Mouse (Mus musculus): Measurements from ENCODE around the gene Gm3435. TPM values are rescaled to one million over a fixed set of nuclear protein-coding genes. Genes with fewer than 3 reads are reported as not detected.
A peak's percentile ranks its signal among the peaks of the same experiment; 100 is the strongest.
"Not testable (repeated sequence)": the region's sequence is repeated elsewhere in the genome, so short reads cannot be mapped to it uniquely, and the experiment has no call there.

Gene Gm3435
- polyA plus RNA-seq, 1 experiment from 2014 or later = 11.8 TPM

- H3K27ac ChIP-seq; H3K4me2 ChIP-seq (replicated peaks); H3K4me3 ChIP-seq; H3K4me1 ChIP-seq; H3K9me3 ChIP-seq; H3K27me3 ChIP-seq (replicated peaks); ATAC-seq (ENCODE audit: low FRiP score, low read depth); H3K9ac ChIP-seq: not testable (repeated sequence)
- WGBS = 97% methylated on average over 6 of the region's 8 CpGs
- H3K36me3 ChIP-seq = peaks cover 14% of the 10 kb centered on the region
Measured at GRCm38 (mm10) chr17:15053183-15053828, 43.3 kb downstream of the Gm3435 start.

- not testable (repeated sequence) for H3K9ac ChIP-seq; H3K27ac ChIP-seq; H3K9me3 ChIP-seq; H3K4me2 ChIP-seq (replicated peaks); H3K4me1 ChIP-seq; ATAC-seq (ENCODE audit: low FRiP score, low read depth); H3K27me3 ChIP-seq (replicated peaks); H3K4me3 ChIP-seq
- 93% methylated on average over 13 of the region's 13 CpGs for WGBS
- peaks cover 19% of the 10 kb centered on the region for H3K36me3 ChIP-seq
Measured at GRCm38 (mm10) chr17:15053829-15054200, 43.8 kb downstream of the Gm3435 start.

GRCm38 (mm10) chr17:15055925-15056324 is 45.9 kb downstream of the Gm3435 start:
- H3K4me2 ChIP-seq (replicated peaks) = no peak overlapping the region
- no peak overlapping the region for H3K27ac ChIP-seq
- no peaks in the 10 kb centered on the region for H3K27me3 ChIP-seq (replicated peaks)
- H3K4me3 ChIP-seq = no peak overlapping the region
- H3K36me3 ChIP-seq = peaks cover 34% of the 10 kb centered on the region
- no peaks in the 10 kb centered on the region for H3K9me3 ChIP-seq
- ATAC-seq (ENCODE audit: low FRiP score, low read depth) = no peak
- no peak overlapping the region for H3K9ac ChIP-seq
- no peaks in the 10 kb centered on the region for H3K4me1 ChIP-seq
- WGBS = 91% methylated on average over 4 of the region's 4 CpGs

GRCm38 (mm10) chr17:15058161-15058591 is 48.2 kb downstream of the Gm3435 start:
- ATAC-seq (ENCODE audit: low FRiP score, low read depth) = no peak
- Histone ChIP-seq H3K9me3 (no peaks in the 10 kb centered on the region), H3K27me3 (replicated peaks) (no peaks in the 10 kb centered on the region), H3K4me2 (replicated peaks) (no peak overlapping the region), H3K4me3 (no peak overlapping the region), H3K27ac (no peak overlapping the region), H3K9ac (no peak overlapping the region), H3K4me1 (no peaks in the 10 kb centered on the region), H3K36me3 (peaks cover 51% of the 10 kb centered on the region)
- 95% methylated on average over 5 of the region's 5 CpGs for WGBS

GRCm38 (mm10) chr17:15059646-15060045 is 49.7 kb downstream of the Gm3435 start:
- WGBS = 94% methylated on average over 14 of the region's 14 CpGs
- no peak overlapping the region for H3K4me3 ChIP-seq
- H3K9ac ChIP-seq = no peak overlapping the region
- H3K27ac ChIP-seq = no peak overlapping the region
- no peaks in the 10 kb centered on the region for H3K9me3 ChIP-seq
- no peak overlapping the region for H3K4me2 ChIP-seq (replicated peaks)
- H3K4me1 ChIP-seq = no peaks in the 10 kb centered on the region
- no peaks in the 10 kb centered on the region for H3K27me3 ChIP-seq (replicated peaks)
- peaks cover 61% of the 10 kb centered on the region for H3K36me3 ChIP-seq
- no peak for ATAC-seq (ENCODE audit: low FRiP score, low read depth)

- peaks cover 61% of the 10 kb centered on the region for H3K36me3 ChIP-seq
- WGBS = 89% methylated on average over 6 of the region's 6 CpGs
- ATAC-seq (ENCODE audit: low FRiP score, low read depth) = no peak
- H3K4me2 ChIP-seq (replicated peaks) = no peak overlapping the region
- H3K27me3 ChIP-seq (replicated peaks) = no peaks in the 10 kb centered on the region
- no peak overlapping the region for H3K27ac ChIP-seq
- H3K4me1 ChIP-seq = no peaks in the 10 kb centered on the region
- no peaks in the 10 kb centered on the region for H3K9me3 ChIP-seq
- H3K9ac ChIP-seq = no peak overlapping the region
- H3K4me3 ChIP-seq = no peak overlapping the region
Measured at GRCm38 (mm10) chr17:15060356-15060755, 50.4 kb downstream of the Gm3435 start.

GRCm38 (mm10) chr17:15065391-15066024 is 55.5 kb downstream of the Gm3435 start:
- peaks cover 29% of the 10 kb centered on the region for H3K36me3 ChIP-seq
- 0 out of 2 replicates have a peak overlapping the region, but pooled peaks have one; percentile 44 for H3K9ac ChIP-seq
- no peaks in the 10 kb centered on the region for H3K27me3 ChIP-seq (replicated peaks)
- no peaks in the 10 kb centered on the region for H3K9me3 ChIP-seq
- peak overlapping the region; percentile 47 for H3K4me2 ChIP-seq (replicated peaks)
- H3K4me1 ChIP-seq = peaks cover 9% of the 10 kb centered on the region
- H3K27ac ChIP-seq = no peak overlapping the region
- 43% methylated on average over 13 of the region's 13 CpGs for WGBS
- no peak overlapping the region for H3K4me3 ChIP-seq
- ATAC-seq (ENCODE audit: low FRiP score, low read depth) = peak; percentile 81

- peak; percentile 92 for ATAC-seq (ENCODE audit: low FRiP score, low read depth)
- Histone ChIP-seq H3K36me3 (peaks cover 27% of the 10 kb centered on the region), H3K27ac (peak overlapping the region; percentile 3; the same call in 1 of the 2 replicates), H3K27me3 (replicated peaks) (no peaks in the 10 kb centered on the region), H3K9ac (peak overlapping the region; percentile 44; the same call in 1 of the 2 replicates), H3K9me3 (no peaks in the 10 kb centered on the region), H3K4me2 (replicated peaks) (peak overlapping the region; percentile 47), H3K4me1 (peaks cover 9% of the 10 kb centered on the region), H3K4me3 (no peak overlapping the region)
- WGBS = 21% methylated on average over 6 of the region's 6 CpGs
Measured at GRCm38 (mm10) chr17:15066066-15066465, 56.1 kb downstream of the Gm3435 start.

- WGBS = 49% methylated on average over 1 of the region's 1 CpGs
- H3K27ac ChIP-seq = no peak overlapping the region
Measured at GRCm38 (mm10) chr17:15066911-15067310, 56.9 kb downstream of the Gm3435 start.

GRCm38 (mm10) chr17:15068040-15068792 is 58.2 kb downstream of the Gm3435 start:
- Histone ChIP-seq H3K36me3 (peaks cover 10% of the 10 kb centered on the region), H3K4me2 (replicated peaks) (no peak overlapping the region), H3K9ac (no peak overlapping the region), H3K9me3 (no peaks in the 10 kb centered on the region), H3K4me1 (peaks cover 9% of the 10 kb centered on the region), H3K27me3 (replicated peaks) (no peaks in the 10 kb centered on the region), H3K4me3 (no peak overlapping the region), H3K27ac (no peak overlapping the region)
- 78% methylated on average over 8 of the region's 8 CpGs for WGBS
- no peak for ATAC-seq (ENCODE audit: low FRiP score, low read depth)

More at GRCm38 (mm10) chr17:15066911-15067310, 56.9 kb downstream of the Gm3435 start:
- H3K27me3 ChIP-seq (replicated peaks) = no peaks in the 10 kb centered on the region
- H3K9ac ChIP-seq = no peak overlapping the region
- H3K9me3 ChIP-seq = no peaks in the 10 kb centered on the region
- peaks cover 23% of the 10 kb centered on the region for H3K36me3 ChIP-seq
- no peak for ATAC-seq (ENCODE audit: low FRiP score, low read depth)
- H3K4me2 ChIP-seq (replicated peaks) = no peak overlapping the region
- peaks cover 9% of the 10 kb centered on the region for H3K4me1 ChIP-seq
- H3K4me3 ChIP-seq = no peak overlapping the region

GRCm38 (mm10) chr17:15069124-15069523 is 59.1 kb downstream of the Gm3435 start:
- H3K9me3 ChIP-seq = no peaks in the 10 kb centered on the region
- H3K36me3 ChIP-seq = peaks cover 4% of the 10 kb centered on the region
- WGBS = 71% methylated on average over 2 of the region's 2 CpGs
- no peak for ATAC-seq (ENCODE audit: low FRiP score, low read depth)
- no peak overlapping the region for H3K4me3 ChIP-seq
- peaks cover 9% of the 10 kb centered on the region for H3K4me1 ChIP-seq
- H3K4me2 ChIP-seq (replicated peaks) = no peak overlapping the region
- H3K27ac ChIP-seq = no peak overlapping the region
- no peaks in the 10 kb centered on the region for H3K27me3 ChIP-seq (replicated peaks)
- no peak overlapping the region for H3K9ac ChIP-seq

Measured in neural tube, embryonic 12.5 days (tissue).